Mouse (Mus musculus): Measurements from ENCODE around the gene Dcaf12.

DNA sequence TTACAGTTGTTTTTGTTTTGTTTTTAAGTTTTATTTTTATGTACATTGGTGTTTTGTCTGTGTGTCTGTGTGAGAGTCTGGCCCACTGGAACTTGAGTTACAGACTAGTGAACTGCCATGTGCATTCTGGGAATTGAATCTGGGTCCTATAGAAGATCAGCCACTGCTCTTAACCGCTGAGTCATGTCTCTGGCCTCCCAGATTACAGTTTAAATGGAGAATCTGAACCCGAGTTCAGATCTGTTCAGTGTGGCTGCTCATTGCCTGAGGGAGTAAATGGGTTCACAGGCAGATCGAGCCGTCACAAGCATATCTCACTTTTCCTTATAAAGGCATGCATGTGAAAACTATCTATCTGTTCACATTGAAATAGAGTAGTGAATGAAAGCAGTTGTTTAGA lies 38.1 kb upstream of the Dcaf12 start:
- no peak for TF ChIP-seq CTCF (IDR thresholded peaks at IDR 0.05; ENCODE audit: low read depth)
- no peak for TF ChIP-seq EP300 (IDR thresholded peaks at IDR 0.05; ENCODE audit: low read depth)
